Mouse (Mus musculus): ENCODE measurements around the gene D17Wsu92e. TPM values are rescaled to one million over a fixed set of nuclear protein-coding genes. Genes with fewer than 3 reads are reported as not detected.

The D17Wsu92e gene
- total RNA-seq, 2 experiments from 2014 or later: 133 to 137 TPM

DNA sequence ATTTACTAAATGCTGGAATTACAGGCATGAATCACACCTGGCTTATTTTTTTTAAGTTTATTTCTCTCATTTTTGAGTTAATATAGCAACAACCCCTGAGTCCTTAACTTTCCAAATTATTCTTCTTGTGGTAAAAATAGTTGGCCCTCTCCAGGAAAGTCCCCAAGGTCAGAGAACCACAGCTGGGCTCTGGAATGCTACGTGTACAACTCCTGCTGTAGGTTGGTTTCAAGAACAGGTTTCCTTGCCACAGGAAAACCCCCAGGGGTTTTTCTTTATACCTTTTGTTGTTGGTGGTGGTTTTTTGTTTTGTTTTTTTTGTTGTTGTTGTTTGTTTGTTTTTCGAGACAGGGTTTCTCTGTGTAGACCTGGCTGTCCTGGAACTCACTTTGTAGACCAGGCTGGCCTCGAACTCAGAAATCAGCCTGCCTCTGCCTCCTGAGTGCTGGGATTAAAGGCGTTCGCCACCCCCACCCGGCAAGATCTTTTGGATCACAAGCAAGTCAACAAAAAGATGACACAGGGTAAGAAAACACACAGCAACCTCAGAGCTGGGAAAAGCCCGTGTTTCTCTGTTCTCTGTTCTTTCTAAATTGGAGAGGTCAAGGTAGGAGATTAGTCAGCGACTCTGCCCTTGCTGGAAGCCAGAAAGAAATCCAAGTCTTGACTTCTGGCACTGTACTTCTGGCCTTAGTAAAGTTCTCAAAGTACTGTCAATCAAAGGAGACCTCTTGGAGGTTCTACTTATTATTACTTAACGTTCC, 2.9 kb upstream of the D17Wsu92e start:
- DNase-seq (ENCODE audit: low spot score): no peak
- intact Hi-C loops (cut with DNase I): no loop called here

DNA sequence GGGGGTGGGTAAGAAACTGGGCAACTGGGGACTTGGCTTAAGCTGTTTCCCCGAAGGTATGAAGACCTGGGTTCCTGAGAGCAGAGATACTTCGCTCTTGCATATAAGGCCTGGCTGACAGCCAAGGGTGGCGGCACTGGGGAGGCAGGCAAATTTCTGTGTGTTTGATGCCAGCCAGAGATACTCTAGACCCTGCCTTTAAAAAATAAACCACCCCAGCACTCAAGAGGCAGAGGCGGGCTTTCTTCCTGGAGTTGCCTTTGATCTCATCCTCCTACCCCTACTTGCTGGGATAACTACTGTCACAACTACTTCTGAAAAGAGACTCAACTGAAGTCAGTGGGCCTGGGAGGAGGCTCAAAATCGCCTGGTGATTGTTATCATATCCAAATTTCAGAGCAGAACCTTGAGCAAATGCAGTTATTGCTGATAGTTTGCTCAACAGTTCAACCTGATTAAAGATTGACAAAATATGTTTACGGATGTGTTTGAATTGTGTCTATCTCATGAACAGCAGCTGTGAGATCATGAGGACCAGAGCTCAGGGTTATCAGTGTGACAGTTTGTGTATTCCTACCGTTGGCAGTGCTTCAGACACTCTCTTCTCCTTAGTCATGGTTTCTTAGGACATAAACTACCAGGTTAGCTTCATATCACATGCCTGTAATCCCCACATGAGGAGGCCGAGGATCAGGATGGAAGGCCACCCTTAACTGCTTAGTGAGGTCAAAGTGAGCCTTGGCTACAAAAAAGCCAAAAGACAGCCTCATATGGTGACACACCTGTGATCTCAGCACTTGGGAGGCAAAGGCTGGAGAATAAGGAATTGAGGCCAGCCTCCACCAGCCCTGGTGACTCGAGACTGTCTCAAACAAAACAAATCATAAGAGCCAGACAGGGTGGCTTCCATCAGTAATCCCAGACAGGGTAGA, 1.2 kb upstream of the D17Wsu92e start:
- no peak for DNase-seq (ENCODE audit: low spot score)
- intact Hi-C loops (cut with DNase I): no loop called here

DNA sequence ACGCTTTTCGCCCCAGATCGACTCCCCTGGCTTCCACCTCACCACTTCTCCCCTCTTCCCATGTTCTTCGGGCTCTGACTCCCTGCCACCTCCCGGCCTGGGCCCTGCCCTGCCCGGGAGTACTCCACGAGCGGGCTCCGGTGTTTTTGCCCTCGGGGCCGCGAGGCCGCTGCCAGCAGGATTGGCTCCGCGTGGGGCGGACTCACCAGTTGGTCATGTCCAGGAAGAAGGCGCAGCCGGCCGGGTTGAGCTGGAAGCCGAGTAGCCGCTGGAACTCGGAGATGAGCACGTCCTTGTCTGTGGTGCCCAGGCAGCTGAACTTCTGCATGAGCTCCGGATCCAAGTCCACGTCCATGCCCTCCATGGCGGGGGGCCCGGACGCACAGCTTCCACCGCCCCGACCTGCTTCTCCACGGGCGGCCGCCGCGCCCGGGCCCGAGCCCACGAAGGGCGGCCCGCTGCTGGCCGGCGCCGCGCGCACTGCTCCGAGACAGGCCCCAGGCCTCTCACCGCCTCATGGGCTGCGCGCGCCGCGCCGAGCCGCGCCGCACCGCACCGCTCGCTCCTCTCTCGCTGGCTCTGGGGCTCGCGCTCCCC, 379 bp downstream of the D17Wsu92e start:
- intact Hi-C loops (cut with DNase I): loop anchor here (1.0 kb wide), 1 partner anchor 19 kb away; no protein-coding TSS in a partner anchor
- DNase-seq (ENCODE audit: low spot score): peak; percentile 41

- intact Hi-C loops (cut with DNase I): no loop called here
- no peak for DNase-seq (ENCODE audit: low spot score)
Observed at GRCm38 (mm10) chr17:27819521-27819970, 902 bp downstream of the D17Wsu92e start.

DNA sequence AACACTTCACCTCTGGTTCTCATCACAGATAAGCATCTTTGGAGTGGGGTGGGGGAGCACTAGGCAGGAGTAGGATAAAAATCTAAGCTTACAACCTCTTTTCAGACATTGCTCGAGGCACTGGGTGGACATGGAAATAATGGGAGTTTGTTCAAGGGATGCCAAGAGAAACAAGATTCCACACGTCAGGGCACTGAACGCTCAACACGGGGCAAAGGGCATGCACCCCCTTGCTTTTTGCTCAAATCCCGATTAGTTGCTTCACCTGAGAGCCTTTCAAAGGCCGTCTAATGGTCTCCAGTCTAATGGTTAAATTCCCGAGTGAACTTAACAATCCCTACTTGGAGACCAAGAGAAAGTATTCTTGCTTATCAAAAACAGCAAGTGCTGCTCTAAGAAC, 1.4 kb downstream of the D17Wsu92e start:
- no peak for DNase-seq (ENCODE audit: low spot score)

GRCm38 (mm10) chr17:27814606-27815005, 5.8 kb downstream of the D17Wsu92e start:
- intact Hi-C loops (cut with DNase I): loop anchor here (5.0 kb wide), 1 partner anchor 38 kb away; no protein-coding TSS in a partner anchor
- no peak for DNase-seq (ENCODE audit: low spot score)

More for the DNA sequence above, 1.4 kb downstream of the D17Wsu92e start:
- intact Hi-C loops (cut with DNase I): no loop called here

DNA sequence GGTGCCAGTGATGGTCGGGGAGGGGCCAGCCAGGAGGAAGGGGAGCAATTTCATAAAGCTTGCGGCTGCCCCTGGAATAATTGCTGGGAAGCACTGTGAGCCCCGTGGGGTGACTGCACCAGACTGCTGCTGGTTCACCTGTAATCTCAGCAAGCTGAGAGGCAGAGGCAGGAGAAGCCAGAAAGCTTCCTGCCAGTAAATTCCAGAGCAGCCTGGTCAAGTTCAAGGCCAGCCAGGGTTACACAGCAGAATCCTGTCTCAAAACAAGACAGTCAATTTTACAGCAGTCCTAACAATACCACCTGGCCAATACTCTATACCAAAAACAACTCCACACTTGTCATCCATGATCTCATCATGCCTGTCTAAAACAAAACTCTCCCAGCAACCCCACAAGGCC, 8.5 kb downstream of the D17Wsu92e start:
- intact Hi-C loops (cut with DNase I): loop anchor here (5.0 kb wide), 1 partner anchor 40 kb away; no protein-coding TSS in a partner anchor
- DNase-seq (ENCODE audit: low spot score): no peak

- intact Hi-C loops (cut with DNase I): loop anchor here (5.0 kb wide), 1 partner anchor 42 kb away; no protein-coding TSS in a partner anchor
Observed at GRCm38 (mm10) chr17:27810569-27811331, 9.7 kb downstream of the D17Wsu92e start.

GRCm38 (mm10) chr17:27807542-27808078, 12.8 kb downstream of the D17Wsu92e start:
- intact Hi-C loops (cut with DNase I): no loop called here

More at GRCm38 (mm10) chr17:27810569-27811331, 9.7 kb downstream of the D17Wsu92e start:
- no peak for DNase-seq (ENCODE audit: low spot score)

DNA sequence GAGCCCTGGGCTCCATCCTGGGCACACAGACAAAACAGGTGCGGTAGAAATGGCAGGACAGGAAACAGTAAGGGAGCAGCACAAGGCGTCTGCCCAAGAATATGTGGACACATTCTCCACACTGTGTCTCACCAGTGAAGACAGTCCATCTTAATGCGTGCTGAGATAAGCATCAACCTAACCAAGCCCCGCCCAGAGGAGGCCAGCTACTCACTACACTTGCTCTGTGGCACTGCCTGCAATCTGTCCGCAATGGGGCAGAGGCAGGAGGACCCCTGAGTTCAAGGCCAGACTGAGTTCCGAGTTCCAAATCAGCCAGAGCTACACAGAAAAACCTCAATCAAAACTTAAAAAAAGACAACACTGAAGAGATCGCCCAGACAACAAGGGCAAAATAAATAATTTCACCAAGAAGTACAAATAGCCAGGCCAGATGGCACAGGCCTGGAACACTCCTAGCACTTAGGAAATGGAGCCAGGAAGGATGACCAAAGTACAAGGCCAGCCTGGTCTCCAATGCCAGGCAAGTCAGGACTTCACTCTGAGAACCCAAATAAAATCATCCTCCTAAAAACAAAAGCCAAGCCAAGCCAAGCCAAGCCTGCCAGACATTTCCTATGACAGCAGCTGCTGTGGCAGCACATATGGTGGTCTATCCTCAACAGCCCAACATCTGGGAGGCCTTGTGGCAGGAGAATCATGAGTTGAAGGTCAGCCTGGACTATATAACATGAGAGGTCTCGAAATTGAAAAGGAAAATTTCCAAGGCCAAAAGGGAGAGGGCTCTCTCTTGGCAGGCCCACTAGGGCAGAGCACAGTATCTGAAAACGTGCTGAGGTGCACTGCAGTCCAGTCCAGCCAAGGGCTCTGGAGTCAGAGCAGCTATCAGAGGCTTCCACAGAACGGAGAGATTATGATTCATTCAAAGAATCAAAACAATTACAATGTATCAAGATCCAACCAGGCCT, 15.4 kb downstream of the D17Wsu92e start:
- intact Hi-C loops (cut with DNase I): no loop called here
- no peak for DNase-seq (ENCODE audit: low spot score)

More at GRCm38 (mm10) chr17:27807542-27808078, 12.8 kb downstream of the D17Wsu92e start:
- DNase-seq (ENCODE audit: low spot score): no peak

DNA sequence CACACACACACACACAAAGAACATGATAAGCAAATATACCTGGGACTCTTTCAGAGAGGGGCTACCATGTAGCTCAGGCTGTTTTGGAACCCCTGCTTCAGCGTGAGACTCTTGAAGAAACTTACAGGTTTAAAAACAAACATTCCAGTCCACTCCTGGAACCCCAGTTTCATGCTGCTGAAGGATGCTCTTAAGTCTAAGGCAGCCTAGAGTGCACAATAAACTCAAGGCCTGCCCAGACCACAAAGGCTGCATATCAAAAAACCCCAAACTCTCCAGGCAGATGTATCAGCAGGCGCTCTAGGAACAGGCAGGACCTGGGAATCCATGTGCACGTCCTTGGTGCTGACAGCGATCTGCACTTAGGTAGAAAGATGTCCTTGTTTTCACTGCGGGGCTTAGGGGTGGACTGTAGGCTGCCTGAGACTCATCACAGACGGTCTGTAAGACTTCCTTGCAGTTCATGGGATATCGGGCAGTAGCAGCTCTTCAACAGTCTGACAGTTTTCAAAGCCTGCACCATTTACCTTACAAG, 16.2 kb downstream of the D17Wsu92e start:
- intact Hi-C loops (cut with DNase I): no loop called here
- DNase-seq (ENCODE audit: low spot score): no peak

- DNase-seq (ENCODE audit: low spot score): no peak
- intact Hi-C loops (cut with DNase I): no loop called here
Observed at GRCm38 (mm10) chr17:27803752-27804151, 16.7 kb downstream of the D17Wsu92e start.

- intact Hi-C loops (cut with DNase I): no loop called here
- DNase-seq (ENCODE audit: low spot score): no peak
Observed at GRCm38 (mm10) chr17:27800710-27801648, 19.5 kb downstream of the D17Wsu92e start.

DNA sequence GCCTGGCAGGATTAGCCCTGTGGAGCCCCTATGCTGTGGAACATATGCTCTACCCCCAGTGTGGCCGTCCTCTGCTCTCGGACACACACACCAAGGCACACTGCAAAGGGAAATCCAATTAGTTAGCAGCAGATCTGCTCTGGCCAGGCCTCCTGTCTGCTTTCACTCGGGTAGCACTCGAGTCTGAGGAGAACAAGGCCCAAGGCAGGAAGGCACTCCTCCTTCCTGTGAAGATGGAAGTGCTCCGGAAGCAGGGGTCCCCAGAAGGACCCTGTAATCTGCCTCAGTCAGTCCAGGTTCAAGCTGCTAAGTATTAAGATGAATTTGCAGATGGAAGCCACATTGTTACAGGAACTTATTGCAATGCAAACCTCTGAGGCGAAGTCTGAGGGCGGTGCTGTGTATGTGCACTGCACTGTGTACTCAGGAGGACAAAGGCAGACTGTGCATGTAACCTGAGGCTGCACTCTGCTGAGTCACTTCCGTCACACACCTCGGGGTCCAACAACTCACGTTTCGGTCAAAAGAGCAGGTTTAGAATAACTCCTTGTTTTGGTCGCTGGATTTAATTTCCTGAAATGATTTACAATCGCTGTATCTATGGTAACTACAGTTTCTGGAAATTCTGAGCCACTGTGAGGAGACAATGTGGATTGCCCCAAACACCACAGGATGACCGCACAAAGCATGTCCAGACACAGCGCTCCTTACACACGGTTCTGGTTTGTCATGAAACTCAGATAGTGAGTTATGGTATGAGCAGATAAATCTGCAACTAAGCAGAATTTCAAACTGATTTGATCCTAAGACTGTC, 20.5 kb downstream of the D17Wsu92e start:
- DNase-seq (ENCODE audit: low spot score): no peak
- intact Hi-C loops (cut with DNase I): no loop called here

DNA sequence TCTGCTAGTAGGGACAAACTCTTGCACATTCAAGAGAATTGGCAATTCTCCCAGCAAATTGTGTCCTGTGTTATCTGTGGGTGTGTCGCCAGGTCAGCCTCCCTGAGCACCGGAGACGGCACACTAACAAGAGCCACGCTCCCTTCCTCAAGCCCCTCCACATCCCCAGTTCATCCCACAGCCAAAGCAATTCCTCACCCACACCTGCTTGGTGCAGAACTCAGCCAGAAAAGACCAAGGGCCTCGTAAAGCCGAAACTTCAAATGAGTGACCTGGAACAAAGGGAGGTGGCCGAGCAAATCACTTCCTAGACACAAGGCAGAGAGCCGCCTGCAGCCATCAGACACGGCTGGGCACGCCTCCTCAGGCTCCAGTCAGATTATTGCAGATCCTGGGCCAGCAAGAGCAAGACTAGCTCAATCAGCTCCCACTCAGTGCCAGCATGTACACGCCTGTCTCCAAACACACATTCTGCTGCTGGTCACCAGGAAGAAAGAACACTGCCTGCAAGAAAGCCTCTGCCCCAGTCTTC, 23.0 kb downstream of the D17Wsu92e start:
- DNase-seq (ENCODE audit: low spot score): peak; percentile 41

GRCm38 (mm10) chr17:27796780-27797179, 23.7 kb downstream of the D17Wsu92e start:
- DNase-seq (ENCODE audit: low spot score): no peak
- intact Hi-C loops (cut with DNase I): no loop called here

More for the DNA sequence above, 23.0 kb downstream of the D17Wsu92e start:
- intact Hi-C loops (cut with DNase I): no loop called here

All from heart, postnatal 25 days (tissue).